Mouse (Mus musculus) left cerebral cortex, postnatal 14 days (tissue): ENCODE data around the gene Olfr1008. TPM values are rescaled to one million over a fixed set of nuclear protein-coding genes. Genes with fewer than 3 reads are reported as not detected.
"Not testable (repeated sequence)": the region's sequence is repeated elsewhere in the genome, so short reads cannot be mapped to it uniquely, and the experiment has no call there.

Experiments used
- DNase-seq, 2 experiments: peaks; one replicate each; pipeline ENCODE4 v3.0.0; 2021 to 2022; ENCODE audit warnings: low spot score in 2 of 2, mixed read lengths in 1 of 2
- intact Hi-C: fragments of 180-260 bp; cut with DNase I; formaldehyde crosslinking; loops from one replicate; pipeline ENCODE4 v1.15.1; 2025
- long read RNA-seq, 2 experiments: library from polyadenylated mRNA; stranded (forward); transcript quantifications; one replicate each; pipeline ENCODE4 v2.0.0; 2021
- total RNA-seq, 2 experiments: library from RNA; stranded (reverse); gene quantifications; 2 replicates each; pipeline ENCODE4 v1.2.3; 2021

The Olfr1008 gene
- total RNA-seq: not detected
- long read RNA-seq, experiment 1: 0 reads
- long read RNA-seq, experiment 2: 0 reads

GRCm38 (mm10) chr2:85689131-85689530 is at the start of gene Olfr1008:
TSS of gene Olfr1008 (plus strand) at chr2:85689431.
- intact Hi-C loops: no loop called here
- DNase-seq: no peak

- intact Hi-C loops: no loop called here
- no peak for DNase-seq
Measured at GRCm38 (mm10) chr2:85650604-85651003, 38.6 kb upstream of the Olfr1008 start, which contains the start of gene Olfr1002. TSS of gene Olfr1002 (minus strand) at chr2:85650704.

- intact Hi-C loops, DNase-seq: not testable (repeated sequence)
Measured at GRCm38 (mm10) chr2:85664355-85664754, 24.9 kb upstream of the Olfr1008 start, which contains the start of gene Olfr154. TSS of gene Olfr154 (minus strand) at chr2:85664455.

- intact Hi-C loops: no loop called here
- DNase-seq: no peak
Measured at GRCm38 (mm10) chr2:85678667-85679066, 10.6 kb upstream of the Olfr1008 start, which contains the start of gene Olfr1006. TSS of gene Olfr1006 (minus strand) at chr2:85678767.

GRCm38 (mm10) chr2:85710680-85711079 is 21.4 kb downstream of the Olfr1008 start:
- DNase-seq, intact Hi-C loops: not testable (repeated sequence)

- intact Hi-C loops: no loop called here
- DNase-seq: no peak
Measured at GRCm38 (mm10) chr2:85711159-85711558, 21.9 kb downstream of the Olfr1008 start.

- no peak for DNase-seq
- intact Hi-C loops: no loop called here
Measured at GRCm38 (mm10) chr2:85715119-85715518, 25.9 kb downstream of the Olfr1008 start, which contains the start of gene Olfr1009. TSS of gene Olfr1009 (plus strand) at chr2:85715419.

GRCm38 (mm10) chr2:85725793-85726192 is 36.6 kb downstream of the Olfr1008 start:
- intact Hi-C loops: loop anchor here (5.0 kb wide), 1 partner anchor 737 kb away; no protein-coding TSS in a partner anchor
- DNase-seq: peak; percentile 38 to 41

Other genes with a start within 250 kb of the Olfr1008 start
- gene Olfr995, start 245.8 kb upstream of the Olfr1008 start, total RNA-seq: not detected
- under 1 TPM in 1 of 2 experiments, not detected in 1; 0.19 TPM for gene 4833423E24Rik, start 170.4 kb upstream of the Olfr1008 start, total RNA-seq
- not detected for gene Olfr996, start 110.2 kb upstream of the Olfr1008 start, total RNA-seq
- not detected for gene Olfr998, start 100.5 kb upstream of the Olfr1008 start, total RNA-seq
- not detected for gene Olfr1000, start 77.5 kb upstream of the Olfr1008 start, total RNA-seq
- not detected for gene Olfr1002, start 38.7 kb upstream of the Olfr1008 start, total RNA-seq
- gene Olfr154, start 25.0 kb upstream of the Olfr1008 start, total RNA-seq: not detected
- gene Olfr1006, start 10.7 kb upstream of the Olfr1008 start, total RNA-seq: not detected
- not detected for gene Olfr1009, start 26.0 kb downstream of the Olfr1008 start, total RNA-seq
- not detected for gene Olfr1012, start 73.3 kb downstream of the Olfr1008 start, total RNA-seq
- not detected for gene Olfr1013, start 77.7 kb downstream of the Olfr1008 start, total RNA-seq
- not detected for gene Olfr1014, start 83.3 kb downstream of the Olfr1008 start, total RNA-seq
- not detected for gene Olfr1015, start 92.6 kb downstream of the Olfr1008 start, total RNA-seq
- not detected for gene Olfr1016, start 113.1 kb downstream of the Olfr1008 start, total RNA-seq
- gene Olfr1018, start 129.0 kb downstream of the Olfr1008 start, total RNA-seq: not detected
- not detected for gene Olfr1019, start 156.1 kb downstream of the Olfr1008 start, total RNA-seq
- not detected for gene Olfr1020, start 157.6 kb downstream of the Olfr1008 start, total RNA-seq
- gene Olfr1022, start 179.2 kb downstream of the Olfr1008 start, total RNA-seq: not detected
- not detected for gene Olfr1023, start 196.2 kb downstream of the Olfr1008 start, total RNA-seq
- gene Olfr1024, start 215.6 kb downstream of the Olfr1008 start, total RNA-seq: not detected
- not detected for gene Olfr1025-ps1, start 225.8 kb downstream of the Olfr1008 start, total RNA-seq
- gene Olfr1026, start 232.1 kb downstream of the Olfr1008 start, total RNA-seq: not detected